Comparison of ENCODE assay signal across 25 mouse cellular contexts in the genomic region with DNA sequence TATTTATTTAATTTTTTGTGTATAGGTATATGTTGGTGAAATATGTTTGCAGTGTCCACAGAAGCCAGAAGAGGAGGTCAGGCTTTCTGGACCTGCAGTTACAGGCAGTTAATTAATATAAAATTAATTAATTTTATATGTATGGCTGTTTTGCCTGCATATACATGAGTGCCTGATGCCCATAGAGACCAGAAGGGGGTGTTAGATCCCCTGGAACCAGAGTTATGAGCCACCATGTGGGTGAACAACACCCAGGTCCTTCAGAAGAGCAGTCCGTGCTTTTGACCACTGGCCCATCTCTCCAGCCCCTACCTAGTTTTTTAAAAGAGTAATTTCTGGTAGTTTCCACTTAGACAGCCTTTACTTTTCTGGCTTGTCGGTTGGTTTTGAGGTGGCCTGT. TPM values are rescaled to one million over a fixed set of nuclear protein-coding genes. Genes with fewer than 3 reads are reported as not detected.
DNase-seq lines count a peak whose midpoint lies in the region; ATAC-seq and TF ChIP-seq lines count a peak whose summit lies in the region.
"Had no signal": no experiment of that assay in that cellular context is flagged by ENCODE, and none has a peak within 500 bp of the region (broad histone marks: within the 10 kb centered on the region; RNA-seq: fewer than 3 reads in every experiment).

No protein-coding gene starts in this region.

- H3K9ac ChIP-seq in intestine, postnatal 0 days (ENCODE audit: low read depth, low read length) = no peak overlapping the region
- H3K9ac ChIP-seq in intestine, embryonic 16.5 days (ENCODE audit: low read depth, low read length) = no peak overlapping the region
- H3K9ac ChIP-seq in liver, embryonic 14.5 days (replicated peaks) = no peak overlapping the region
- H3K9ac ChIP-seq: embryonic facial prominence, embryonic 13.5 days; forebrain, embryonic 13.5 days; forebrain, postnatal 0 days; heart, embryonic 12.5 days; hindbrain, embryonic 14.5 days had no signal

- TF ChIP-seq CTCF in intestine, postnatal 0 days (IDR thresholded peaks at IDR 0.05; ENCODE audit: low read depth) = 0 out of 2 replicates have a peak, but pooled peaks have one; percentile 11
- TF ChIP-seq CTCF in liver, embryonic 14.5 days (IDR thresholded peaks at IDR 0.05; ENCODE audit: low read depth) = 0 out of 2 replicates have a peak, but pooled peaks have one; percentile 24

- H3K27ac ChIP-seq in intestine, postnatal 0 days (ENCODE audit: low read depth, low read length) = no peak overlapping the region
- no peak overlapping the region for H3K27ac ChIP-seq in intestine, embryonic 16.5 days (ENCODE audit: low read length)
- H3K27ac ChIP-seq in liver, embryonic 14.5 days = no peak overlapping the region
- H3K27ac ChIP-seq: embryonic facial prominence, embryonic 13.5 days; forebrain, embryonic 13.5 days; heart, adult 2 months; hindbrain, embryonic 10.5 days; hindbrain, embryonic 14.5 days had no signal

- H3K27me3 ChIP-seq in intestine, postnatal 0 days (replicated peaks; ENCODE audit: control insufficient read depth, insufficient read depth, low read length) = no peaks in the 10 kb centered on the region
- H3K27me3 ChIP-seq in intestine, embryonic 16.5 days (replicated peaks; ENCODE audit: control insufficient read depth, insufficient read depth, low read length) = no peaks in the 10 kb centered on the region
- no peaks in the 10 kb centered on the region for H3K27me3 ChIP-seq in liver, embryonic 14.5 days (ENCODE audit: control insufficient read depth, insufficient read depth, low read length)
- H3K27me3 ChIP-seq: embryonic facial prominence, embryonic 13.5 days; forebrain, embryonic 13.5 days; heart, embryonic 12.5 days had no signal

- ATAC-seq in intestine, postnatal 0 days = no peak
- ATAC-seq in intestine, embryonic 16.5 days = no peak
- no peak for ATAC-seq in liver, embryonic 14.5 days (ENCODE audit: insufficient read depth)
- ATAC-seq in megakaryocyte progenitor cell, adult 5-6 weeks (replicated peaks; ENCODE audit: poor library complexity) = peak; percentile 54
- ATAC-seq: forebrain, embryonic 13.5 days; forebrain, postnatal 0 days had no signal

- no peaks in the 10 kb centered on the region for H3K9me3 ChIP-seq in intestine, postnatal 0 days (ENCODE audit: control insufficient read depth)
- H3K9me3 ChIP-seq in intestine, embryonic 16.5 days (ENCODE audit: control insufficient read depth, low read length) = no peaks in the 10 kb centered on the region
- no peaks in the 10 kb centered on the region for H3K9me3 ChIP-seq in liver, embryonic 14.5 days (ENCODE audit: control insufficient read depth, low read length)
- H3K9me3 ChIP-seq: embryonic facial prominence, embryonic 13.5 days; forebrain, embryonic 13.5 days; heart, embryonic 12.5 days; hindbrain, embryonic 10.5 days had no signal

- no peaks in the 10 kb centered on the region for H3K36me3 ChIP-seq in intestine, postnatal 0 days (ENCODE audit: control insufficient read depth, insufficient read depth)
- H3K36me3 ChIP-seq in intestine, embryonic 16.5 days (ENCODE audit: control insufficient read depth, insufficient read depth, low read length) = no peaks in the 10 kb centered on the region
- H3K36me3 ChIP-seq in liver, embryonic 14.5 days (replicated peaks; ENCODE audit: control insufficient read depth, insufficient read depth, low read depth) = no peaks in the 10 kb centered on the region
- H3K36me3 ChIP-seq: embryonic facial prominence, embryonic 13.5 days; heart, embryonic 12.5 days; hindbrain, embryonic 10.5 days had no signal

- no peak for TF ChIP-seq EP300 in liver, embryonic 14.5 days (IDR thresholded peaks at IDR 0.05; ENCODE audit: low read depth)

- no peaks in the 10 kb centered on the region for H3K4me1 ChIP-seq in intestine, postnatal 0 days (replicated peaks; ENCODE audit: control insufficient read depth, insufficient read depth, low read length)
- no peaks in the 10 kb centered on the region for H3K4me1 ChIP-seq in intestine, embryonic 16.5 days (ENCODE audit: control insufficient read depth, insufficient read depth, low read length)
- no peaks in the 10 kb centered on the region for H3K4me1 ChIP-seq in liver, embryonic 14.5 days (replicated peaks; ENCODE audit: control insufficient read depth in 2 of 2, insufficient read depth in 2 of 2, low read length in 1 of 2)
- H3K4me1 ChIP-seq: forebrain, embryonic 13.5 days; heart, embryonic 12.5 days; hindbrain, embryonic 10.5 days had no signal

- no peak for DNase-seq in liver, embryonic 14.5 days (ENCODE audit: low read depth in 3 of 3, low spot score in 3 of 3)
- no peak for DNase-seq in liver
- DNase-seq in urinary bladder, adult 18-20 months (ENCODE audit: low spot score in 2 of 2) = no peak
- no peak for DNase-seq in kidney, adult 18-20 months
- DNase-seq: adrenal gland, postnatal 10 days; cerebellum, adult 11 months; cerebellum, adult 9-11 months; cerebellum, postnatal 36 days; forebrain, postnatal 0 days; gastrocnemius, postnatal 14 days; heart, adult 2 months had no signal

- no peak overlapping the region for H3K4me2 ChIP-seq in intestine, postnatal 0 days (replicated peaks; ENCODE audit: low read depth)
- H3K4me2 ChIP-seq in intestine, embryonic 16.5 days (ENCODE audit: low read depth, low read length) = no peak overlapping the region
- no peak overlapping the region for H3K4me2 ChIP-seq in liver, embryonic 14.5 days (ENCODE audit: low read depth)
- H3K4me2 ChIP-seq: embryonic facial prominence, embryonic 13.5 days; forebrain, embryonic 13.5 days; heart, embryonic 12.5 days; hindbrain, embryonic 14.5 days had no signal

- WGBS in intestine, postnatal 0 days = 88% methylated on average over 2 of the region's 2 CpGs
- WGBS in intestine, embryonic 16.5 days = 82% methylated on average over 2 of the region's 2 CpGs
- WGBS in liver, embryonic 14.5 days (ENCODE audit: insufficient replicate concordance) = 50% methylated on average over 2 of the region's 2 CpGs

- no peak overlapping the region for H3K4me3 ChIP-seq in intestine, postnatal 0 days (ENCODE audit: low read depth, low read length)
- no peak overlapping the region for H3K4me3 ChIP-seq in intestine, embryonic 16.5 days (ENCODE audit: low read length)
- H3K4me3 ChIP-seq in liver, embryonic 14.5 days (ENCODE audit: insufficient read depth in 1 of 2, low read depth in 2 of 2, low read length in 2 of 2) = no peak overlapping the region
- H3K4me3 ChIP-seq: embryonic facial prominence, embryonic 13.5 days; forebrain, embryonic 13.5 days; heart, adult 2 months; heart, embryonic 12.5 days; hindbrain, embryonic 10.5 days had no signal

RNA-seq across cellular contexts. Expression of a gene that starts 9.7 kb away (rescaled TPM):
- 0.58 and 0.70 TPM in 2 replicates for polyA plus RNA-seq in intestine, postnatal 0 days (2015; fragmentation: Nextera tagmentation; extraction: Ambion mirVana)
- 0.21 and 0.50 TPM in 2 replicates for polyA plus RNA-seq in intestine, embryonic 16.5 days (2015; fragmentation: Nextera tagmentation; extraction: Ambion mirVana)
- 0.03 TPM in 1 of 2 replicates, not detected in the other for polyA plus RNA-seq in liver, embryonic 14.5 days (2012; rRNA removed)
- polyA plus RNA-seq in liver, embryonic 14.5 days (2014; fragmentation: Nextera tagmentation; extraction: Ambion mirVana) = not detected in 2 replicates
- total RNA-seq in megakaryocyte progenitor cell, adult 5-6 weeks (2015) = not detected in 2 replicates
- total RNA-seq in megakaryocyte progenitor cell, adult 5-6 weeks (2017) = not detected in 2 replicates

RNA-seq across cellular contexts. Expression of a gene that starts 19.1 kb away (rescaled TPM):
- polyA plus RNA-seq in intestine, postnatal 0 days (2015; fragmentation: Nextera tagmentation; extraction: Ambion mirVana) = not detected in 2 replicates
- not detected in 2 replicates for polyA plus RNA-seq in intestine, embryonic 16.5 days (2015; fragmentation: Nextera tagmentation; extraction: Ambion mirVana)
- not detected in 2 replicates for polyA plus RNA-seq in liver, embryonic 14.5 days (2012; rRNA removed)
- not detected in 2 replicates for polyA plus RNA-seq in liver, embryonic 14.5 days (2014; fragmentation: Nextera tagmentation; extraction: Ambion mirVana)
- total RNA-seq in megakaryocyte progenitor cell, adult 5-6 weeks (2015) = not detected in 2 replicates
- total RNA-seq in megakaryocyte progenitor cell, adult 5-6 weeks (2017) = not detected in 2 replicates
- total RNA-seq: adrenal gland, postnatal 10 days; adrenal gland, postnatal 4 days; ES-E14; forebrain, postnatal 0 days; gastrocnemius, adult 18-20 months; gastrocnemius, postnatal 14 days; heart, adult 2 months; heart, postnatal 25 days had no signal
- polyA plus RNA-seq: brain, embryonic 14.5 days; embryonic facial prominence, embryonic 13.5 days; forebrain, embryonic 13.5 days; heart, embryonic 12.5 days; heart, embryonic 16.5 days; hindbrain, embryonic 10.5 days; hindbrain, embryonic 14.5 days had no signal

RNA-seq across cellular contexts. Expression of a gene that starts 25.5 kb away (rescaled TPM):
- polyA plus RNA-seq in intestine, postnatal 0 days (2015; fragmentation: Nextera tagmentation; extraction: Ambion mirVana) = 1.3 and 1.5 TPM in 2 replicates
- 2.7 and 2.8 TPM in 2 replicates for polyA plus RNA-seq in intestine, embryonic 16.5 days (2015; fragmentation: Nextera tagmentation; extraction: Ambion mirVana)
- 0.75 and 1.1 TPM in 2 replicates for polyA plus RNA-seq in liver, embryonic 14.5 days (2012; rRNA removed)
- 1.1 and 1.2 TPM in 2 replicates for polyA plus RNA-seq in liver, embryonic 14.5 days (2014; fragmentation: Nextera tagmentation; extraction: Ambion mirVana)
- 4.4 and 6.7 TPM in 2 replicates for total RNA-seq in megakaryocyte progenitor cell, adult 5-6 weeks (2015)
- 5.5 and 6.1 TPM in 2 replicates for total RNA-seq in megakaryocyte progenitor cell, adult 5-6 weeks (2017)
